Mouse (Mus musculus): ENCODE results near the gene Vangl1.

GRCm38 (mm10) chr3:102196166-102196565, 8.3 kb downstream of the Vangl1 start:
- TF ChIP-seq CTCF (IDR thresholded peaks at IDR 0.05; ENCODE audit: low read depth) (no peak), EP300 (IDR thresholded peaks at IDR 0.05; ENCODE audit: low read depth) (no peak)

Data from liver, embryonic 14.5 days (tissue).